Mouse (Mus musculus): ENCODE data around the gene Prkacb.
A peak's percentile ranks its signal among the peaks of the same experiment; 100 is the strongest.

Gene Prkacb

GRCm38 (mm10) chr3:146719696-146720095, 93.1 kb downstream of the Prkacb start:
- no peak for DNase-seq (ENCODE audit: low spot score)

- DNase-seq (ENCODE audit: low spot score), result no peak
Measured at GRCm38 (mm10) chr3:146718251-146718650, 94.5 kb downstream of the Prkacb start.

- no peak for DNase-seq (ENCODE audit: low spot score)
Measured at GRCm38 (mm10) chr3:146712305-146712704, 100.5 kb downstream of the Prkacb start.

GRCm38 (mm10) chr3:146711559-146711958, 101.2 kb downstream of the Prkacb start:
- DNase-seq (ENCODE audit: low spot score), result no peak

GRCm38 (mm10) chr3:146711084-146711483, 101.7 kb downstream of the Prkacb start:
- no peak for DNase-seq (ENCODE audit: low spot score)

GRCm38 (mm10) chr3:146709086-146709485, 103.7 kb downstream of the Prkacb start:
- no peak for DNase-seq (ENCODE audit: low spot score)

GRCm38 (mm10) chr3:146708381-146708780, 104.4 kb downstream of the Prkacb start:
- DNase-seq (ENCODE audit: low spot score), result no peak

- DNase-seq (ENCODE audit: low spot score), result no peak
Measured at GRCm38 (mm10) chr3:146704099-146704498, 108.7 kb downstream of the Prkacb start.

GRCm38 (mm10) chr3:146700051-146700450, 112.7 kb downstream of the Prkacb start:
- DNase-seq (ENCODE audit: low spot score), result no peak

GRCm38 (mm10) chr3:146698982-146699381, 113.8 kb downstream of the Prkacb start:
- DNase-seq (ENCODE audit: low spot score), result no peak

GRCm38 (mm10) chr3:146692547-146692946, 120.2 kb downstream of the Prkacb start:
- DNase-seq (ENCODE audit: low spot score), result no peak

- no peak for DNase-seq (ENCODE audit: low spot score)
Measured at GRCm38 (mm10) chr3:146687121-146687725, 125.6 kb downstream of the Prkacb start.

- DNase-seq (ENCODE audit: low spot score), result no peak
Measured at GRCm38 (mm10) chr3:146686428-146686827, 126.4 kb downstream of the Prkacb start.

GRCm38 (mm10) chr3:146684811-146685675, 127.7 kb downstream of the Prkacb start, which contains the start of gene Samd13:
Samd13 (minus strand) TSS chr3:146685592.
- peak; percentile 62 for DNase-seq (ENCODE audit: low spot score)

- no peak for DNase-seq (ENCODE audit: low spot score)
Measured at GRCm38 (mm10) chr3:146683095-146683494, 129.7 kb downstream of the Prkacb start.

GRCm38 (mm10) chr3:146682140-146682651, 130.6 kb downstream of the Prkacb start:
- DNase-seq (ENCODE audit: low spot score), result peak; percentile 27

- no peak for DNase-seq (ENCODE audit: low spot score)
Measured at GRCm38 (mm10) chr3:146681696-146682095, 131.1 kb downstream of the Prkacb start.

GRCm38 (mm10) chr3:146680625-146681024, 132.2 kb downstream of the Prkacb start:
- DNase-seq (ENCODE audit: low spot score), result no peak

- DNase-seq (ENCODE audit: low spot score), result no peak
Measured at GRCm38 (mm10) chr3:146679646-146680045, 133.1 kb downstream of the Prkacb start.
